Mouse (Mus musculus): ENCODE data around the gene Il2rg.

Il2rg gene

DNA sequence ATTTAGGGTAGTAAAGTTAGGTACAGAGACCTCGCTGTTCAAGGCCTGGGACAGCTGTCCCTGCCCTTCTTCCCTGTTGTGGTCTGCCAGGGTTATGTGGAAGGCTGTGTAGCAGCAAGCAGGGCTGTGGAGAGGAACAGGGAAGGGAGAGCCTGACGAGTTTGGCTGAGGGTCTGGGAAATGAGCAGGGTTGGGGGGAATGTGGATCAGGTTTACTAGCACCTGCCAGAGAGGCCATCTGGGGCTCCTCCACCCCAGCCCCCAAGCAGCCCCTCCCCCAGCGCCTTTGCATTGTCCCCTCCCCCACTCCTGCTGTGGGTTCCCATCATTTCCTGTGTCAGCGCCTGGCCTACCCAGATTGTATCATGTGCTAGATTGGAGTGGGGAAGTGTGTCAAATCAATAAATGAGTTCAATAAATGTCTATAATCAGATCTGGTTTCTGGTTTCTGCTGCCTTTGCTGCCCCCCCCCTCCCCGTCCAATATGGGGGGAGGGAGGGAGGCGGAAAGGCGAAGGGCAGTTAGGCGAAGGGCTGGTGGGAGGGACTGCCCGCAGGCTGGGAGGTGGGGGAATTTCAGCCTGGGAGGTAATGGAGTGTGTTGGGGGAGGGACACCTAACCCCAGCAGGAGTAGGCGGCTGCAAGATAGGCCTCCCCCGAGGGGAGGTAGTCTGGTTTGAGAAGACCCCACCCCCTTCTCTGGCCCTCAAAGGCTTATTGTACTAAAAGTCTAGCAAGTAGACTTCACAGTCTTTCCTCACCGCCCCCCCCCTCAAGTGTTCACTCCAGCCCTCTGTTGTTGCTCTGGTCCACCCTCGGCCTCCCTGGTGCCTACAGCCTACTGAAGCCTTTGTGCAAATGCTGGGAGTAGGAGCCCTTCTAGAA, 7.4 kb downstream of the Il2rg start:
- no peak for DNase-seq

DNA sequence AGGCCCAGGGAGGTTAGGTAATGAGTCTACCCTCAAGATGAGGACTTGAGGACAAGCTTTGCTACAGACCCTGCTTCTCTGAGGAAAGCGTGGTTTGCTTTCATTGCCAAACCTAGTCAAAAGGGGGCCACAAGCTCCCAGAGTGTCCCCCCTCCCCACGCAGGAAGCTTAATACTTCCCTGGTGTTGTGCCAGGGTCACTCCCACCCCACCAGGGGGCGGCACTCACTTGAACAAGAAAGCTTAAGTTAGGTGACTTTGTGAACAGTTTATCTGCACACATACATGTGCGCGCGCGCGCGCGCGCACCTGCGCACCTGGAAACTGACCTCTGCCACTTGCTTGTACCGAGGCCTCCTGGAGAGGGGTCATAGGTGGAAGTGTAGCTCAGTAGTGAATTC, 11.5 kb downstream of the Il2rg start:
- peak; percentile 16 for DNase-seq

DNA sequence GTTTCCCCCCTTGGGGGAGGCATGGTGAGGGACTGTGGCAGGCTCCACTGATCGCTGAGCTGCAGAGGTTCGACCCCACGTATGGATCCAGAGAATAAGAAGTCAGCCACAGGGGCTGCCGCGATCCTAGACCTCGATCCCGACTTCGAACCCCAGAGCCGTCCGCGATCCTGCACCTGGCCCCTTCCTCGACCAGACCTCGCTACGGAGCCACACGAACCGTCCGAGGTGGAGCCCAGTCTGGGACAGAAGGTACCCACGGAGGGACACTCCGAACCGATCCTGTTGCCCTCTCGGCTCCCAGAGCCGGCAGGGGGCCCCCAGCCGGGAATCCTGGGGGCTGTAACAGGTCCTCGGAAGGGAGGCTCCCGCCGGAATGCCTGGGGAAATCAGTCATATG, 13.3 kb downstream of the Il2rg start:
- no peak for DNase-seq

DNA sequence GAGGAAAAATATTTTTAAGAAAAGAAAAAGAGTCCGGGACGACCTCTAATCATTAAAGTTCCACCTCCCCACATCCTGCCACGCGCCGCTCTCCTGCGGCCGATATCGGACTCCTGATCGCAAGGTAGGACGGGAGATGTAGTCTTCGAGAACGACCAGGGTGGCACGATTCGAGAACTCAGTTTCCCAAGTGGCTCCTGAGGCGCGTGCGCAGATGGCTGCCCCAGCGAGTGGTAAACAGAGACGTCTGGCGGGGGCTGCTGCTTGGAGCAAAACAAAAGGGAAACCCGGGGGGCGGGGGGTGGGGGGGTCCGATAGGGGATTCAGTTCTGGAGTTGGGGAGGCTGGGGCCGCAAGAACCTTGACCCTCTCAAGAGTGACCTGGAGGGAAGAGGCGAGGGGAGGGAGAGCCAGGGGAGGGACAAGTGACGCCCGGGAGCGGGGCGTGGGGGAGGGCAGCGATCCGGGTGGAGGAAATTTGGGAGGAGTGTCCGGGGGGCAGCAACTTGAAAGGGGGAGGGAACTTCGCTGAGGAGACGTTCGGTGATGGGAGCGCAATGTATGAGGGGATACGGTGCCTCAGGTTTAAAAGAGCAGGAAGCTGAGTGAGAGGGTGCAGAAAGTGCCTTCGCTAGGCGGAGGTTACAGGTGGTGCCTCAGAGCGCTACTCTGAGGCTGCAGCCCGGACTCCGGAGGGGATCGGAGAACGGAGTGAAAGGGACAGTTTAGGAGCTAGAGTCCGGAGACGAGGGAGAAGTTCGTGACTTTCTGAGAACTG, 13.9 kb downstream of the Il2rg start, which contains the start of gene Foxo4:
Gene Foxo4 (plus strand): TSS at position 577 of the 778 bp plus-strand sequence.
- peak; percentile 92 for DNase-seq

DNA sequence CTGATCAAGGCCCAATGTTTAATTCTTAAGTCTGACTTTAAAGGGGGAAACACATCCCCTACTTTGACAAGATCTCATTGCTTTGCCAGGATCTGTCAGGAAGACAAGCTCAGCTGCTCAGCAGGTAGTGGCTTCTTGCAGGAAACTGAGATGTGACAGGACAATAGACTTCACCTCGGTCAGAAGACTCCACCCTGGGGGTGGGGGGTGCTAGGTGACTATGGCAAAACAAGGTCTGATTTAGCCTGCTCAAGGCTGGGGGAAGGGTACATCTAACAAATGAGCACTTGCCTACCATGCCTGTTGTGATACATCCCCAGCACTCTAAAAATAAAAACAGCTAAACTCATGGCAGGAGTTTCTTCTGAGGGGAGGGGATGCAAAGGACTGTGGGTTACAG, 23.0 kb downstream of the Il2rg start:
- no peak for DNase-seq

DNA sequence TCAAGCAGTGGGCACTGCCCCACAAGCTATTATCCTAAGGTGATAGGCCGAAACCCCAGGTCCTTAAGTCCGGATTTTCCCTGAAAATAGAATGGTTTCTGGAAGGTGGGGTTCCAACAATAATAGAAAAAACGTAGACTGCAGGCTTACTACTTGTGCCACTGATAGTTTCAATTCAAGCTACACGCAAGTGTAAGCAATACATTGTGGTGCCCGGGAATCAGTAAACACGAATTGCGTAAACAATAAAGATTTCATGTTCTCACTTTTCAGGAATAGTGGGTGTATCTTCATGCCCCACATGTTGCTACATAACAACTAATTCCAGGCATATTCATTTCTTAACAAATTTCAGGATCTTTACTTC, 45.3 kb downstream of the Il2rg start:
- no peak for DNase-seq

DNA sequence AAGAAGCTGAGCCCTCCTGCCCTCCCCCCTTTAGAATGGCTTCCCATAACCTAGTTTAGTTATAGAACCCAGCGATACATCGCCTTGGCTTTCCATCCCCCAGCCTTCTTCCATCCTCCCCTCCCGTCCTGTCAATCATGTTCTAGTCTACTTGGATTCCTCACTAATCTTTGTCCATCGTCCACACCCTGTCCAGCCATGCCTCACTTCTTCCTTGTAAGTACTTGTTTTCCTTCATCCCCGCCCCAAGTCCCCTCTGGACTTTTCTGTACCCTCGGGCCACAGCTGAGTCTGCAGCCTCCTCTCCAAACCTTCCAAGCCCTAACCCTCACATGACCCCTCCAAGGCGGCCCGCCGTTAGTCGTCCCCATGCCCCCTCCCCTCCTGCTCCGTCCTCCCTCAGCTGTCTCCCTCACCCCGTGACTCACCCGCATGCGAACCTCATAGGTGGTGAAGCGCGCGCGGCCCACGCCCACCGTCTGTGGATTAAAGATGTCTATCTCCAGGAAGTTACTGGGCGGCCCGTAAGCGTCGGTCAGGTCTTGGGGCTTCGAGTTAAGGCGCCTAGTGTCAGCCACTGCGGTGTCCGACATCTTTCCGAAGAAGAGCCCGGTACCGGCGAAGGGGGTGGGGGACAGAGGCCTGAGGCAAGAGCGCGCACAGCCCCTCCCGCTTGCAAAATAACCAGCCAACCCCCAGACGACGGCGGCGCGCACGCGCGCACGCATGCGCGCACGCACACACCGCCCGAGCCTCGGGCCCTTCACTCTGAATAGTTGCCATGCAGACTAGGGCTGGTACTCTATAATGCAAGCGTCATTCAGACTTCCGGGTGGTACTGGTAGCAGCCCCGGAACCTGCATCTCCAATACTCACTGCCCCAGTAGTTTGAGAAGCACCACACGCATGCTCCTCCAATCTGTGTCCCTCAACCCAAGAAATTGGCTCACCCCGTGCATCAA, 45.9 kb downstream of the Il2rg start, which contains the start of gene Snx12:
Gene Snx12 (minus strand): TSS at position 730 of the 962 bp plus-strand sequence.
- DNase-seq: peak; percentile 94
